Mouse (Mus musculus): ENCODE measurements at regions not wholly inside any gene's neighbourhood (a gene's known extent, or its start where the extent isn't known, plus 50 kb on each side); places are given as distances from the start of the nearest gene placed in this dataset.

- no peak for ATAC-seq
- Histone ChIP-seq H3K4me3 (replicated peaks; ENCODE audit: low read length) (no peak overlapping the region), H3K27me3 (replicated peaks; ENCODE audit: control insufficient read depth, insufficient read depth, low read length) (no peaks in the 10 kb centered on the region), H3K9ac (replicated peaks; ENCODE audit: low read depth, low read length) (no peak overlapping the region), H3K4me1 (replicated peaks; ENCODE audit: control insufficient read depth, insufficient read depth, low read length) (no peaks in the 10 kb centered on the region), H3K36me3 (ENCODE audit: control insufficient read depth, insufficient read depth) (no peaks in the 10 kb centered on the region), H3K27ac (ENCODE audit: low read length) (no peak overlapping the region), H3K4me2 (ENCODE audit: low read length) (no peak overlapping the region), H3K9me3 (ENCODE audit: control insufficient read depth, low read length) (no peaks in the 10 kb centered on the region)
- 50% methylated on average over 8 of the region's 8 CpGs for WGBS
Observed at GRCm38 (mm10) chr11:114129270-114129669, 62.4 kb upstream of the Sdk2 start.

- no peaks in the 10 kb centered on the region for H3K36me3 ChIP-seq (ENCODE audit: control insufficient read depth, insufficient read depth)
- no peak overlapping the region for H3K27ac ChIP-seq (ENCODE audit: low read length)
- no peaks in the 10 kb centered on the region for H3K4me1 ChIP-seq (replicated peaks; ENCODE audit: control insufficient read depth, insufficient read depth, low read length)
- no peaks in the 10 kb centered on the region for H3K27me3 ChIP-seq (replicated peaks; ENCODE audit: control insufficient read depth, insufficient read depth, low read length)
- no peak overlapping the region for H3K9ac ChIP-seq (replicated peaks; ENCODE audit: low read depth, low read length)
- no peak overlapping the region for H3K4me3 ChIP-seq (replicated peaks; ENCODE audit: low read length)
- ATAC-seq: no peak
- no peak overlapping the region for H3K4me2 ChIP-seq (ENCODE audit: low read length)
- 60% methylated on average over 8 of the region's 8 CpGs for WGBS
- H3K9me3 ChIP-seq (ENCODE audit: control insufficient read depth, low read length): no peaks in the 10 kb centered on the region
Observed at GRCm38 (mm10) chr11:114128841-114129240, 62.0 kb upstream of the Sdk2 start.

- Histone ChIP-seq H3K36me3 (ENCODE audit: control insufficient read depth, insufficient read depth) (no peaks in the 10 kb centered on the region), H3K9me3 (ENCODE audit: control insufficient read depth, low read length) (no peaks in the 10 kb centered on the region)
Observed at GRCm38 (mm10) chr11:114127426-114127825, 60.6 kb upstream of the Sdk2 start.

GRCm38 (mm10) chr11:114122175-114122574 is 55.3 kb upstream of the Sdk2 start:
- Histone ChIP-seq H3K9ac (replicated peaks; ENCODE audit: low read depth, low read length) (no peak overlapping the region), H3K36me3 (ENCODE audit: control insufficient read depth, insufficient read depth) (no peaks in the 10 kb centered on the region), H3K4me3 (replicated peaks; ENCODE audit: low read length) (no peak overlapping the region), H3K27ac (ENCODE audit: low read length) (0 out of 2 replicates have a peak overlapping the region, but pooled peaks have one; percentile 9), H3K4me1 (replicated peaks; ENCODE audit: control insufficient read depth, insufficient read depth, low read length) (peaks cover 8% of the 10 kb centered on the region), H3K9me3 (ENCODE audit: control insufficient read depth, low read length) (no peaks in the 10 kb centered on the region), H3K27me3 (replicated peaks; ENCODE audit: control insufficient read depth, insufficient read depth, low read length) (no peaks in the 10 kb centered on the region), H3K4me2 (ENCODE audit: low read length) (no peak overlapping the region)
- 37% methylated on average over 12 of the region's 13 CpGs for WGBS
- ATAC-seq: 0 out of 2 replicates have a peak, but pooled peaks have one; percentile 26

More at GRCm38 (mm10) chr11:114127426-114127825, 60.6 kb upstream of the Sdk2 start:
- Histone ChIP-seq H3K27ac (ENCODE audit: low read length) (no peak overlapping the region), H3K4me1 (replicated peaks; ENCODE audit: control insufficient read depth, insufficient read depth, low read length) (no peaks in the 10 kb centered on the region), H3K9ac (replicated peaks; ENCODE audit: low read depth, low read length) (no peak overlapping the region), H3K4me2 (ENCODE audit: low read length) (no peak overlapping the region), H3K27me3 (replicated peaks; ENCODE audit: control insufficient read depth, insufficient read depth, low read length) (no peaks in the 10 kb centered on the region), H3K4me3 (replicated peaks; ENCODE audit: low read length) (no peak overlapping the region)
- WGBS: 39% methylated on average over 8 of the region's 8 CpGs
- ATAC-seq: no peak

- WGBS: 20% methylated on average over 9 of the region's 9 CpGs
- Histone ChIP-seq H3K27me3 (replicated peaks; ENCODE audit: control insufficient read depth, insufficient read depth, low read length) (no peaks in the 10 kb centered on the region), H3K4me3 (replicated peaks; ENCODE audit: low read length) (no peak overlapping the region), H3K9me3 (ENCODE audit: control insufficient read depth, low read length) (no peaks in the 10 kb centered on the region), H3K4me2 (ENCODE audit: low read length) (no peak overlapping the region), H3K9ac (replicated peaks; ENCODE audit: low read depth, low read length) (no peak overlapping the region), H3K27ac (ENCODE audit: low read length) (no peak overlapping the region), H3K36me3 (ENCODE audit: control insufficient read depth, insufficient read depth) (no peaks in the 10 kb centered on the region), H3K4me1 (replicated peaks; ENCODE audit: control insufficient read depth, insufficient read depth, low read length) (peaks cover 10% of the 10 kb centered on the region)
- ATAC-seq: no peak
Observed at GRCm38 (mm10) chr11:114119135-114119534, 52.3 kb upstream of the Sdk2 start.
